Mouse (Mus musculus) cerebellum, postnatal 4 days (tissue): Measurements from ENCODE around the gene Snx6.
"Not testable (repeated sequence)": the region's sequence is repeated elsewhere in the genome, so short reads cannot be mapped to it uniquely, and the experiment has no call there.

Experiments
- DNase-seq, 2 experiments: peaks; one replicate each; pipeline ENCODE4 v3.0.0; 2022; ENCODE audit warnings: low spot score in 2 of 2, mixed read lengths in 1 of 2

Gene Snx6

GRCm38 (mm10) chr12:54795153-54795998 is at the start of gene Snx6:
Snx6 (minus strand) TSS chr12:54795703.
- DNase-seq: peak; percentile 55 to 84

GRCm38 (mm10) chr12:54844415-54844814 is 48.9 kb upstream of the Snx6 start:
- DNase-seq: no peak

GRCm38 (mm10) chr12:54841576-54841975 is 46.1 kb upstream of the Snx6 start:
- DNase-seq: no peak

GRCm38 (mm10) chr12:54839815-54840214 is 44.3 kb upstream of the Snx6 start:
- DNase-seq: no peak

GRCm38 (mm10) chr12:54838931-54839330 is 43.4 kb upstream of the Snx6 start:
- DNase-seq: no peak

- no peak for DNase-seq
Measured at GRCm38 (mm10) chr12:54835608-54836570, 40.4 kb upstream of the Snx6 start.

- DNase-seq: peak in 1 of 2 experiments; percentile 50
Measured at GRCm38 (mm10) chr12:54834925-54835447, 39.5 kb upstream of the Snx6 start.

- no peak for DNase-seq
Measured at GRCm38 (mm10) chr12:54833856-54834399, 38.4 kb upstream of the Snx6 start.

GRCm38 (mm10) chr12:54831927-54832326 is 36.4 kb upstream of the Snx6 start:
- not testable (repeated sequence) for DNase-seq

GRCm38 (mm10) chr12:54830574-54830973 is 35.1 kb upstream of the Snx6 start:
- peak; percentile 67 to 78 for DNase-seq

- no peak for DNase-seq
Measured at GRCm38 (mm10) chr12:54829876-54830275, 34.4 kb upstream of the Snx6 start.

GRCm38 (mm10) chr12:54828043-54828442 is 32.5 kb upstream of the Snx6 start:
- DNase-seq: no peak

- DNase-seq: no peak
Measured at GRCm38 (mm10) chr12:54825202-54825601, 29.7 kb upstream of the Snx6 start.

GRCm38 (mm10) chr12:54822836-54823426 is 27.4 kb upstream of the Snx6 start:
- DNase-seq: no peak

GRCm38 (mm10) chr12:54820684-54821161 is 25.2 kb upstream of the Snx6 start:
- no peak for DNase-seq

GRCm38 (mm10) chr12:54819181-54819935 is 23.9 kb upstream of the Snx6 start:
- DNase-seq: no peak

GRCm38 (mm10) chr12:54810142-54810541 is 14.6 kb upstream of the Snx6 start:
- no peak for DNase-seq

- DNase-seq: no peak
Measured at GRCm38 (mm10) chr12:54807481-54807880, 12.0 kb upstream of the Snx6 start.

- no peak for DNase-seq
Measured at GRCm38 (mm10) chr12:54806131-54806530, 10.6 kb upstream of the Snx6 start.

- no peak for DNase-seq
Measured at GRCm38 (mm10) chr12:54805254-54806002, 9.9 kb upstream of the Snx6 start.
